Mouse (Mus musculus): ENCODE measurements at regions not wholly inside any gene's neighbourhood (a gene's known extent, or its start where the extent isn't known, plus 50 kb on each side); places are given as distances from the start of the nearest gene placed in this dataset.

- no peak for DNase-seq (ENCODE audit: low spot score)
These were observed 151.9 kb upstream of the Gm5148 start for GRCm38 (mm10) chr3:37876016-37876765.

- peak; percentile 37 for DNase-seq (ENCODE audit: low spot score)
These were observed 151.2 kb upstream of the Gm5148 start for GRCm38 (mm10) chr3:37875331-37876015.

GRCm38 (mm10) chr3:37874864-37875263 is 150.6 kb upstream of the Gm5148 start:
- no peak for DNase-seq (ENCODE audit: low spot score)

GRCm38 (mm10) chr3:37874346-37874745 is 150.1 kb upstream of the Gm5148 start:
- no peak for DNase-seq (ENCODE audit: low spot score)

- no peak for DNase-seq (ENCODE audit: low spot score)
These were observed 148.0 kb upstream of the Gm5148 start for GRCm38 (mm10) chr3:37872329-37872728.

- DNase-seq (ENCODE audit: low spot score) = no peak
These were observed 146.8 kb upstream of the Gm5148 start for GRCm38 (mm10) chr3:37871076-37871475.

GRCm38 (mm10) chr3:37868454-37868853 is 144.2 kb upstream of the Gm5148 start:
- no peak for DNase-seq (ENCODE audit: low spot score)

GRCm38 (mm10) chr3:37862756-37863155 is 138.5 kb upstream of the Gm5148 start:
- no peak for DNase-seq (ENCODE audit: low spot score)

- no peak for DNase-seq (ENCODE audit: low spot score)
These were observed 136.6 kb upstream of the Gm5148 start for GRCm38 (mm10) chr3:37860715-37861461.

- no peak for DNase-seq (ENCODE audit: low spot score)
These were observed 135.9 kb upstream of the Gm5148 start for GRCm38 (mm10) chr3:37860034-37860714.

- no peak for DNase-seq (ENCODE audit: low spot score)
These were observed 134.5 kb upstream of the Gm5148 start for GRCm38 (mm10) chr3:37858624-37859302.

- no peak for DNase-seq (ENCODE audit: low spot score)
These were observed 122.1 kb upstream of the Gm5148 start for GRCm38 (mm10) chr3:37846191-37847003.

GRCm38 (mm10) chr3:37845313-37846023 is 121.2 kb upstream of the Gm5148 start:
- no peak for DNase-seq (ENCODE audit: low spot score)

- no peak for DNase-seq (ENCODE audit: low spot score)
These were observed 120.5 kb upstream of the Gm5148 start for GRCm38 (mm10) chr3:37844731-37845312.

- no peak for DNase-seq (ENCODE audit: low spot score)
These were observed 118.0 kb upstream of the Gm5148 start for GRCm38 (mm10) chr3:37842289-37842688.

GRCm38 (mm10) chr3:37838896-37839295 is 114.6 kb upstream of the Gm5148 start:
- DNase-seq (ENCODE audit: low spot score) = no peak

GRCm38 (mm10) chr3:37836749-37837148 is 112.5 kb upstream of the Gm5148 start:
- DNase-seq (ENCODE audit: low spot score) = no peak

GRCm38 (mm10) chr3:37835687-37836086 is 111.4 kb upstream of the Gm5148 start:
- DNase-seq (ENCODE audit: low spot score) = no peak

GRCm38 (mm10) chr3:37835135-37835534 is 110.8 kb upstream of the Gm5148 start:
- DNase-seq (ENCODE audit: low spot score) = no peak

- DNase-seq (ENCODE audit: low spot score) = no peak
These were observed 110.3 kb upstream of the Gm5148 start for GRCm38 (mm10) chr3:37834626-37835025.
